In the genomic region with DNA sequence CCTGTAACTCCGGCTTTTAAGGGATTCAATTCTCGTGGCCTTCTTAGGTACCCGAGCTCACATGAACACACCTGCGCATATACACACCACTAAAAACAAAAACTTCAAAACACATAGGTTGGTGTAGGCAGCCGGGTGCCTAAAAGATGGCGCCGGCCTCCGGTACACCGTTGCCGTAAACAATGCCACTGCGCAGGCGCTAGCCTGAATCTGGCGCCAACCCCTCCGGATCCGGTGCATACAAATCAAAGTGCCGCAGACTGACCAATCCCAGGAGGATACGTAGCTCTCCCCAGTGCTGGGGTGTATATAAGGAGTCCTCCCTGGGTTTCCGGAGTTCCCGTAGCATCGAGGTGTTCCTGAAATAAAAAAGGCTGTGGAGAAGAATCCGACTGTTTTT, we compare ENCODE assay signal across 27 mouse cellular contexts. TPM values are rescaled to one million over a fixed set of nuclear protein-coding genes. Genes with fewer than 3 reads are reported as not detected.
"Had no signal": no experiment of that assay in that cellular context is flagged by ENCODE, and none has a peak within 500 bp of the region (broad histone marks: within the 10 kb centered on the region; RNA-seq: fewer than 3 reads in every experiment).

No protein-coding gene starts in this region.

- ATAC-seq: intestine, embryonic 15.5 days; liver, embryonic 12.5 days; midbrain, embryonic 16.5 days had no signal

- H3K9ac ChIP-seq: intestine, embryonic 15.5 days; kidney, embryonic 15.5 days; limb, embryonic 12.5 days; limb, embryonic 15.5 days; liver, embryonic 12.5 days; midbrain, embryonic 12.5 days; neural tube, embryonic 12.5 days; neural tube, embryonic 15.5 days had no signal

- H3K27me3 ChIP-seq: intestine, embryonic 15.5 days; kidney, embryonic 15.5 days; limb, embryonic 15.5 days; liver, embryonic 12.5 days; neural tube, embryonic 12.5 days; neural tube, embryonic 15.5 days had no signal

- H3K36me3 ChIP-seq: intestine, embryonic 15.5 days; kidney, embryonic 15.5 days; limb, embryonic 12.5 days; limb, embryonic 15.5 days; liver, embryonic 12.5 days; midbrain, embryonic 12.5 days; neural tube, embryonic 12.5 days; neural tube, embryonic 15.5 days had no signal

- H3K9me3 ChIP-seq: intestine, embryonic 15.5 days; limb, embryonic 15.5 days; liver, embryonic 12.5 days had no signal

- H3K4me3 ChIP-seq: intestine, embryonic 15.5 days; kidney, embryonic 15.5 days; limb, embryonic 12.5 days; limb, embryonic 15.5 days; liver, embryonic 12.5 days; midbrain, embryonic 12.5 days; myocyte; neural tube, embryonic 12.5 days; neural tube, embryonic 15.5 days had no signal

- H3K4me1 ChIP-seq: intestine, embryonic 15.5 days; kidney, embryonic 15.5 days; limb, embryonic 12.5 days; liver, embryonic 12.5 days; midbrain, embryonic 12.5 days; neural tube, embryonic 12.5 days; neural tube, embryonic 15.5 days had no signal

- H3K27ac ChIP-seq: intestine, embryonic 15.5 days; kidney, embryonic 15.5 days; limb, embryonic 12.5 days; limb, embryonic 15.5 days; liver, embryonic 12.5 days; midbrain, embryonic 12.5 days; neural tube, embryonic 12.5 days; neural tube, embryonic 15.5 days; stomach, postnatal 0 days had no signal

- DNase-seq: kidney, adult 11 months; kidney, adult 8-10 months; kidney, postnatal 10 days; kidney, postnatal 36 days; left cerebral cortex, postnatal 4 days; lung, adult 2 months; lung, postnatal 14 days; lung, postnatal 4 days; right cerebral cortex, adult 18-20 months; right cerebral cortex, postnatal 14 days; right cerebral cortex, postnatal 4 days; thymus, adult 2 months; thymus, postnatal 14 days; thymus, postnatal 4 days had no signal

- H3K4me2 ChIP-seq: intestine, embryonic 15.5 days; kidney, embryonic 15.5 days; limb, embryonic 12.5 days; limb, embryonic 15.5 days; liver, embryonic 12.5 days; midbrain, embryonic 12.5 days; neural tube, embryonic 12.5 days; neural tube, embryonic 15.5 days had no signal

RNA-seq across cellular contexts. Expression of gene Stac2, which starts 14.0 kb away (rescaled TPM):
- total RNA-seq: megakaryocyte progenitor cell, adult 5-6 weeks; monocyte, adult 5-6 weeks had no signal
